Mouse (Mus musculus): ENCODE measurements around the gene Folr1. TPM values are rescaled to one million over a fixed set of nuclear protein-coding genes. Genes with fewer than 3 reads are reported as not detected.

The Folr1 gene
- total and polyA plus RNA-seq, 2 experiments from 2014 or later, result 28.8 to 78.5 TPM

DNA sequence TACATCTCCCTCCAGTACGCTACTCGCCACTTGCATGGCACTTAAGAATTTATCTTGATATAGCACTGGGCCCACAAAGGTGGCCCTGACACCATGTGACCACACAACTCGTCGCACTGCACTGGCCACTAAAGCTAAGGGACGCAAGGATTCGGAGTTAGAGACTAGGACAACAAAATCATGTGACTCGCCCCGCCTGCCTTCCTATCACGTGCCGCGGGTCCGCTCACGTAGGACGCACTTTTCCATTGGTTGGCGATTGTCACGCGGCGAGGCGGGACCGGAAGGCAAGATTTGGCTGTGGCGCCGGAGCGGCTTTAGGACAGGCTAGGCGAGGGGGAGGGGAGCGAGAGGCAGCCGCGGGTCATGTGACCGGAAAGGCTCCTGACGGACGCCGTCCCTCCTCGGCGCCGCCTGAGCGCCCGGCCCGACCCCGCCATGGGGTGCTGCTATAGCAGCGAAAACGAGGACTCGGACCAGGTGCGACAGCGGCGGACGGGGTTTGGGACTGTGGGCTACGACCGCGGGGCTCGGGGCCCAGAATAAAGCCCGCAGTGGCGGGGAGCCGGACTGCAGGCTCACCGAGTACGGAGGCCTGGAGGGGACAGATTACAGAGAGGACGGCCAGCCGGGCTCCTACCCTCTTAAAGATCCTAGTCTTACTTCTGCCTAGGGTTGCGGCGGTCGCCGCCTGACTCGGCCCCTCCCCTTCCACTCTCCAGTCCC, 35.1 kb upstream of the Folr1 start, which contains the start of gene Lamtor1:
TSS of gene Lamtor1 (plus strand) at position 344 of the 726 bp plus-strand sequence.
- Histone ChIP-seq H3K4me3 (ENCODE audit: low read length) (peak within 1 kb of the TSS; percentile 78), H3K27ac (peak within 1 kb of the TSS; percentile 93), H3K9ac (replicated peaks; ENCODE audit: low read length) (peak within 1 kb of the TSS; percentile 76), H3K27me3 (ENCODE audit: insufficient read depth, low read length) (no peaks in the 10 kb centered on the region), H3K36me3 (ENCODE audit: insufficient read depth, low read length) (peaks cover 10% of the 10 kb centered on the region), H3K4me1 (ENCODE audit: insufficient read depth, low read length) (no peaks in the 10 kb centered on the region; the same call in 1 of the 2 replicates), H3K9me3 (ENCODE audit: low read length) (no peaks in the 10 kb centered on the region), H3K4me2 (ENCODE audit: low read depth, low read length) (peak within 1 kb of the TSS; percentile 66)
- peak; percentile 99 for ATAC-seq
- under 1% methylated on average over 59 of the region's 61 CpGs for WGBS
- peak; percentile 100 for DNase-seq (ENCODE audit: low spot score)
- peak; percentile 21; the same call in 1 of the 2 replicates for TF ChIP-seq CTCF (IDR thresholded peaks at IDR 0.05; ENCODE audit: low read depth)

DNA sequence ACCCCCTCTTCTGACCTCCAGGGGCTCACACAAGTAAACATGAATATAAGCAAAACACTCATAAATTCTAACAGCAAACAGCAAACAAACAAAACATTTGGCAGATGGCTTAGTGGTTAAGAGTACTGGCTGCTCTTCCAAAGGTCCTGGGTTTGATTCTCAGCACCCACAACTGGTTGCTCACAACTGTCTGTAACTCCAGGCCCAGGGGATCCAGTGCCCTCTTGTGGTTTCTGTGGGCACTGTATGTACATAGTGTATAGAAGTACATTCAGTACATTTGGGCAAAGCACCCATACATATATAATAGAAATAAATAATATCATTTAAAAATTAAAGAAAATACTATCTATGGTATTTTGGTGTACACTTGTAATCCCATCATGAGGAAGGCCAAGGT, 32.3 kb upstream of the Folr1 start:
- no peak for DNase-seq (ENCODE audit: low spot score)
- H3K9me3 ChIP-seq (ENCODE audit: low read length), result no peaks in the 10 kb centered on the region
- TF ChIP-seq CTCF (IDR thresholded peaks at IDR 0.05; ENCODE audit: low read depth), result 0 out of 2 replicates have a peak, but pooled peaks have one; percentile 10
- no peak for ATAC-seq
- no peak overlapping the region for H3K4me3 ChIP-seq (ENCODE audit: low read length)
- H3K27ac ChIP-seq, result no peak overlapping the region
- no peak overlapping the region for H3K9ac ChIP-seq (replicated peaks; ENCODE audit: low read length)
- no peak overlapping the region for H3K4me2 ChIP-seq (ENCODE audit: low read depth, low read length)
- no peaks in the 10 kb centered on the region; the same call in 1 of the 2 replicates for H3K4me1 ChIP-seq (ENCODE audit: insufficient read depth, low read length)
- no peaks in the 10 kb centered on the region for H3K36me3 ChIP-seq (ENCODE audit: insufficient read depth, low read length)
- H3K27me3 ChIP-seq (ENCODE audit: insufficient read depth, low read length), result no peaks in the 10 kb centered on the region

DNA sequence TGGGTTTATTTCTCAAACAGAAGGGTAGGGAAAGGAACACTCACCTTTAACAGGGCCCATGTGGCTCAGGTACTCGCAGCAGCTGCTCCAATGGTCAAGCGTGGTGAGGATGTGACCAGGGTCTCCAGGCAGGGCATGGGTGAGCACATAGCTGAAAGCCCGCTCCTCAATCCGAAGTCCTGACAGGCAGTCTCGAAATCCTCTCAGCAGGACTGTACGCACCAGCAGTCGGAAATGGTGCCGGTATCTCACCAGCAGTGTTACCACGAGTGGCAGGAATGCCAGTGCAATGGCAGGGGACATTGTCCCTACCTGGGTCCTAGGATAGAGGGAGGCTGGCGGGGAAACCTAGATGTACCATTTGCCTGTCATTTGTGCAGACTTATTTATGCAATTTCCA, 31.4 kb upstream of the Folr1 start:
- no peak for ATAC-seq
- Histone ChIP-seq H3K27ac (no peak overlapping the region), H3K9me3 (ENCODE audit: low read length) (no peaks in the 10 kb centered on the region), H3K27me3 (ENCODE audit: insufficient read depth, low read length) (no peaks in the 10 kb centered on the region), H3K9ac (replicated peaks; ENCODE audit: low read length) (no peak overlapping the region), H3K36me3 (ENCODE audit: insufficient read depth, low read length) (no peaks in the 10 kb centered on the region), H3K4me2 (ENCODE audit: low read depth, low read length) (no peak overlapping the region), H3K4me3 (ENCODE audit: low read length) (no peak overlapping the region), H3K4me1 (ENCODE audit: insufficient read depth, low read length) (no peaks in the 10 kb centered on the region; the same call in 1 of the 2 replicates)
- no peak for DNase-seq (ENCODE audit: low spot score)
- no peak for TF ChIP-seq CTCF (IDR thresholded peaks at IDR 0.05; ENCODE audit: low read depth)
- 92% methylated on average over 10 of the region's 10 CpGs for WGBS

DNA sequence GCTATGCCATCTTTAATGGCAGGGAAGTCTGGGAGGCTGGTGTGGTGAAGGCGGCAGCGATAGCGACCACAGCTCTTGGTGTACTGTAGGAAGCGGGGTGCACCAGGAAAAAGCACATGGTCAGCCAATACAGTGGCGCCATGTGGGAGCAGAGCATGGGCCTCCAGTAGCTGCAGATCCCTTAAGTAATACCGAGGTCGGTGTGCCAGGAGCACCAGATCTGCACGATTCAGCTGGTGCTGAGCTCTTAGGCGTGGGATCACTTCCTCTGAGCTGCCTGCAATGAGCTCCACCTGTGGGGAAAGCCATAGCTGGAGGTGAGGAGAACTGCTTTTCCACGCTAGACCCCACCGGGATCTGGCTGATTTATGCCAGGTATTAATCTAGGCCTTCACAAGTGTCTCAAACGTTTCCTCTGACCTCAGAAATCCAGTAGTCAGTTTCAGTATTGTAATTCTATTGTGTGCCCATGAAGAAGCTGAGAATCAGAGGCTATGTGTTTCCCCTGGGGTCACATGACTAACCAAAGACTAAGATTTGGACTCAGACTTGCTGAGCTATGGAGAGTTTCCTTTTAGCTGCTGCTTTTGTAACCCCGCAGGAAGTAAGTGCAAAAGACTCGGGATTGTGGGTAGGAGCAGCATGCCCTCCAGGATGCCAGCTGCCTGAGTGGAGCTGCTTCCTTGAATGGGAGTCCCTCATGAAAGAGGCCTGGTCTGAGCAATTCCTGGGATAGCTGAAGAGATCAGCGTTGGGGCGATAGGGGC, 29.9 kb upstream of the Folr1 start:
- ATAC-seq, result no peak
- WGBS, result 93% methylated on average over 16 of the region's 16 CpGs
- Histone ChIP-seq H3K36me3 (ENCODE audit: insufficient read depth, low read length) (no peaks in the 10 kb centered on the region), H3K4me3 (ENCODE audit: low read length) (no peak overlapping the region), H3K4me1 (ENCODE audit: insufficient read depth, low read length) (no peaks in the 10 kb centered on the region; the same call in 1 of the 2 replicates), H3K9ac (replicated peaks; ENCODE audit: low read length) (no peak overlapping the region), H3K27me3 (ENCODE audit: insufficient read depth, low read length) (no peaks in the 10 kb centered on the region), H3K9me3 (ENCODE audit: low read length) (no peaks in the 10 kb centered on the region), H3K4me2 (ENCODE audit: low read depth, low read length) (no peak overlapping the region), H3K27ac (no peak overlapping the region)
- no peak for DNase-seq (ENCODE audit: low spot score)
- TF ChIP-seq CTCF (IDR thresholded peaks at IDR 0.05; ENCODE audit: low read depth), result no peak

DNA sequence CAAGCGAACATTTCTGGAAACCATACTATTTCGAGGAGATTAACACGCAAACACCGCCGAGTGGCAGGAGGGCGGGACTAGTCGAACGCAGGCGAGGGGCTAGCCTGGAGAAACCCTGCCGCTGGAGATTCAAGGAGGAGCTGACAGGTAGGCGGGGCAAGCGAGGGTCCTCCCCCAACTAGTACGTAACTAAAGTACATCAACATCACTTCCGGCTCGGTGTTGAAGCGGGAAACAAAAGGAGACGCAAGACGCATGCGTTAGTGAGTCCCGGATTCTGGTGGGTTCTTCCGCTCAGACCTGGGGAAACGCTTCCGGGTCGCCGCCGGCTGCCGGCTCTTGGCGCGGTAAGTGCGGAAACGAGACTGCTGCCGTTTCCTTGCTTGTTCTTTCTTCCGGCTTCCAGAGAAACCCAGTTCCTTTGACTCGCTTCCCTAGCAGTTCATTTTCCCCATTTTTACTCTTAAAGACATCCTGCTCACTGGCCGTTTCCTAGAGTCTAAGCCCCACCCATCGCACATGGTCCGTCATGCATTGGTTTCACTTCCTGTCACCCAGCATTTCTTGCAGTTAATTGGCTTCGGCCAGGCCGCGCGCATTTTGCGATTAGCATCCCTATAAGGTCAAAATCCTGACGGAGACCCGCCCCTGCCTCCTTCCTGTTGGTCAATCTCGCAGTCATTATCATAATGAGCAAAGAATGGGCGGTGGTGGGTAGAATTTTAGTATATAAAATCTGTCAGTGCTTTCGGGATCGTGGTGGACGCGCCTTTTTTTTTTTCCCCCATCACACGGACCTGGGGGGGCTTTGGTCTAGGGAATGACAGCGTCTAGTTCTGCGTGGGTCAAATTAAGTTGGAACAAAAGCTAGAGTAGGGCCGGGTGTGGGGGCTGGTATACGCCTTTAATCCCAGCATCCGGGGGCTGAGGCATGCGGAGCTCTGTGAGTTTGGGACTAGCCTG, 25.8 kb upstream of the Folr1 start:
- under 1% methylated on average over 57 of the region's 57 CpGs for WGBS
- peak; percentile 99 for DNase-seq (ENCODE audit: low spot score)

DNA sequence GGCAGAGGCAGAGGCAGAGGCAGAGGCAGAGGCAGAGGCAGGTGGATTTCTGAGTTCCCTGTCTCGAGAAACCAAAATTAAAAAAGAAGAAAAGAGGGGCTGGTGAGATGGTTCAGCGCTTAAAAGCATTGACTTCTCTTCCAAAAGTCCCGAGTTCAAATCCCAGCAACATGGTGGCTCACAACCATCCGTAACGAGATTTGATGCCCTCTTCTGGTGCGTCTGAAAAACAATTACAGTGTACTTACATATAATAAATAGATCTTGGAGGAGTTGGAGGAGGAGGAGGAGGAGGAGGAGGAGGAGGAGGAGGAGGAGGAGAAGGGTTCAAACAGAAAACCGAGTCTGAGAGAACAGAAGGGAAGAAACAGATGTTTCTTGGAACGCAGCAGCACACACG, 25.1 kb upstream of the Folr1 start:
- Histone ChIP-seq H3K4me3 (ENCODE audit: low read length) (peak overlapping the region; percentile 56), H3K27me3 (ENCODE audit: insufficient read depth, low read length) (no peaks in the 10 kb centered on the region), H3K9me3 (ENCODE audit: low read length) (no peaks in the 10 kb centered on the region), H3K27ac (peak overlapping the region; percentile 92), H3K4me1 (ENCODE audit: insufficient read depth, low read length) (no peaks in the 10 kb centered on the region), H3K9ac (replicated peaks; ENCODE audit: low read length) (peak overlapping the region; percentile 57), H3K36me3 (ENCODE audit: insufficient read depth, low read length) (no peaks in the 10 kb centered on the region), H3K4me2 (ENCODE audit: low read depth, low read length) (peak overlapping the region; percentile 39)
- DNase-seq (ENCODE audit: low spot score), result no peak
- TF ChIP-seq CTCF (IDR thresholded peaks at IDR 0.05; ENCODE audit: low read depth), result peak; percentile 47; the same call in 1 of the 2 replicates
- 32% methylated on average over 9 of the region's 9 CpGs for WGBS
- ATAC-seq, result no peak; the same call in 1 of the 2 replicates

More for the DNA sequence above, 25.8 kb upstream of the Folr1 start:
- Histone ChIP-seq H3K4me2 (ENCODE audit: low read depth, low read length) (peak overlapping the region; percentile 61), H3K9me3 (ENCODE audit: low read length) (no peaks in the 10 kb centered on the region), H3K9ac (replicated peaks; ENCODE audit: low read length) (peak overlapping the region; percentile 57), H3K4me1 (ENCODE audit: insufficient read depth, low read length) (no peaks in the 10 kb centered on the region), H3K4me3 (ENCODE audit: low read length) (peak overlapping the region; percentile 56), H3K27me3 (ENCODE audit: insufficient read depth, low read length) (no peaks in the 10 kb centered on the region), H3K36me3 (ENCODE audit: insufficient read depth, low read length) (no peaks in the 10 kb centered on the region), H3K27ac (peak overlapping the region; percentile 92)
- ATAC-seq, result peak; percentile 98
- TF ChIP-seq CTCF (IDR thresholded peaks at IDR 0.05; ENCODE audit: low read depth), result no peak
